Mouse (Mus musculus): ENCODE measurements at regions not wholly inside any gene's neighbourhood (a gene's known extent, or its start where the extent isn't known, plus 50 kb on each side); places are given as distances from the start of the nearest gene placed in this dataset.
A peak's percentile ranks its signal among the peaks of the same experiment; 100 is the strongest.

- no peak for ATAC-seq (ENCODE audit: low FRiP score, low TSS enrichment)
- H3K9ac ChIP-seq (replicated peaks; ENCODE audit: low read length) = no peak overlapping the region
- no peak overlapping the region for H3K4me3 ChIP-seq (ENCODE audit: low read length)
- H3K27me3 ChIP-seq (ENCODE audit: insufficient read depth, low read length) = no peaks in the 10 kb centered on the region
- WGBS = 54% methylated on average over 4 of the region's 4 CpGs
- H3K27ac ChIP-seq (ENCODE audit: low read length) = no peak overlapping the region
- H3K9me3 ChIP-seq (ENCODE audit: low read length) = no peaks in the 10 kb centered on the region; the same call in 1 of the 2 replicates
- H3K36me3 ChIP-seq (ENCODE audit: insufficient read depth, low read length) = no peaks in the 10 kb centered on the region
- no peak overlapping the region for H3K4me2 ChIP-seq (replicated peaks; ENCODE audit: low read depth, low read length)
- no peaks in the 10 kb centered on the region for H3K4me1 ChIP-seq (ENCODE audit: insufficient read depth, low read length)
Observed at GRCm38 (mm10) chr10:109383758-109384157, 373.0 kb upstream of the Syt1 start.

DNA sequence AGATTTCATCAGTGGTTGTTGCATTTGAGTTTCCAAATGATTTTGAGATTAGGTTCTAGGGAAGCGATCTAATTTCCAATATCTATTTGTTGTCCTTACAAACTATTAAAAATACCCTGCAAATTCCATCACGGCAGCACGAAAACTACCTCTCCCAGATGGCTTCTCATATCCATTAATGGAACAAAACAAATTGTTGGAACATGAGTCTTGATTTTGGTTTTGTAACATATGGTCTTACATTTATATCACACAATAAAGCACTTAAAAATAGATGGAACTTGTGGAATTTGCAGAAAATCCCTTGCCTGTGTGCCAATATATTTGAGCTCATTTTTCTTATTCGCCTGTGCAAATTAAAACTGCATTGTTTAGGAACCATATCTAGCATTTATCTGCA lies 368.1 kb upstream of the Syt1 start:
- 91% methylated on average over 4 of the region's 4 CpGs for WGBS
- no peak for ATAC-seq (ENCODE audit: low FRiP score, low TSS enrichment)
- no peak overlapping the region for H3K4me2 ChIP-seq (replicated peaks; ENCODE audit: low read depth, low read length)

DNA sequence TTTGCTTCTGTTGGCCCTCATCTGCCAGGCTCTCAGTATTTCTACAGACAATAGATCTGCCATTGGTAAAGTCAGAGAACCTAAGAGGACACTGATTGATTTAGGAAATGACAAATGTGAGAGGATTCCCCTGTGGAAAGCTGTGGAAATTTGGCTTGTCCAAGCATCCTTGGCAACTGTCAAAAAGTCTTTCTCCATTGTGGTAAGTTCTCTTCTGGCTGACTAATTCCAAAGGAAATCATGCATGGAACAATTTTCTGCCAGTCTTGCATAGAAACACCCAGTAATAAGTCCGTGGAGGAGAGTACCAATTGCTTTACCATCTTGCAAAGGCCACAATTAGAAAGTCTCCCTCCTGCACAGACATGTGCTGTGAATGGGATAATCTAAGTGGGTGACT lies 349.4 kb upstream of the Syt1 start:
- H3K4me1 ChIP-seq (ENCODE audit: insufficient read depth, low read length) = no peaks in the 10 kb centered on the region
- no peak overlapping the region for H3K4me2 ChIP-seq (replicated peaks; ENCODE audit: low read depth, low read length)
- H3K9me3 ChIP-seq (ENCODE audit: low read length) = no peaks in the 10 kb centered on the region
- H3K27me3 ChIP-seq (ENCODE audit: insufficient read depth, low read length) = no peaks in the 10 kb centered on the region
- no peak overlapping the region for H3K4me3 ChIP-seq (ENCODE audit: low read length)
- no peak overlapping the region for H3K9ac ChIP-seq (replicated peaks; ENCODE audit: low read length)
- no peak for ATAC-seq (ENCODE audit: low FRiP score, low TSS enrichment)
- H3K27ac ChIP-seq (ENCODE audit: low read length) = no peak overlapping the region
- H3K36me3 ChIP-seq (ENCODE audit: insufficient read depth, low read length) = no peaks in the 10 kb centered on the region
- 69% methylated on average over 1 of the region's 1 CpGs for WGBS

More for the DNA sequence above, 368.1 kb upstream of the Syt1 start:
- H3K4me1 ChIP-seq (ENCODE audit: insufficient read depth, low read length) = no peaks in the 10 kb centered on the region
- no peaks in the 10 kb centered on the region for H3K9me3 ChIP-seq (ENCODE audit: low read length)
- no peak overlapping the region for H3K27ac ChIP-seq (ENCODE audit: low read length)
- no peak overlapping the region for H3K4me3 ChIP-seq (ENCODE audit: low read length)
- no peak overlapping the region for H3K9ac ChIP-seq (replicated peaks; ENCODE audit: low read length)
- no peaks in the 10 kb centered on the region for H3K27me3 ChIP-seq (ENCODE audit: insufficient read depth, low read length)
- H3K36me3 ChIP-seq (ENCODE audit: insufficient read depth, low read length) = no peaks in the 10 kb centered on the region

- Histone ChIP-seq H3K27me3 (ENCODE audit: insufficient read depth, low read length) (no peaks in the 10 kb centered on the region), H3K27ac (ENCODE audit: low read length) (no peak overlapping the region), H3K4me3 (ENCODE audit: low read length) (no peak overlapping the region), H3K9ac (replicated peaks; ENCODE audit: low read length) (no peak overlapping the region), H3K4me2 (replicated peaks; ENCODE audit: low read depth, low read length) (no peak overlapping the region), H3K36me3 (ENCODE audit: insufficient read depth, low read length) (no peaks in the 10 kb centered on the region), H3K4me1 (ENCODE audit: insufficient read depth, low read length) (no peaks in the 10 kb centered on the region), H3K9me3 (ENCODE audit: low read length) (no peaks in the 10 kb centered on the region)
- no peak for ATAC-seq (ENCODE audit: low FRiP score, low TSS enrichment)
- WGBS = 75% methylated on average over 6 of the region's 6 CpGs
Observed at GRCm38 (mm10) chr10:109358812-109359211, 348.0 kb upstream of the Syt1 start.

- WGBS = 77% methylated on average over 7 of the region's 7 CpGs
- Histone ChIP-seq H3K27ac (ENCODE audit: low read length) (no peak overlapping the region), H3K4me2 (replicated peaks; ENCODE audit: low read depth, low read length) (no peak overlapping the region), H3K4me3 (ENCODE audit: low read length) (no peak overlapping the region), H3K9ac (replicated peaks; ENCODE audit: low read length) (no peak overlapping the region), H3K4me1 (ENCODE audit: insufficient read depth, low read length) (no peaks in the 10 kb centered on the region), H3K9me3 (ENCODE audit: low read length) (no peaks in the 10 kb centered on the region), H3K27me3 (ENCODE audit: insufficient read depth, low read length) (no peaks in the 10 kb centered on the region), H3K36me3 (ENCODE audit: insufficient read depth, low read length) (no peaks in the 10 kb centered on the region)
- 0 out of 2 replicates have a peak, but pooled peaks have one; percentile 27 for ATAC-seq (ENCODE audit: low FRiP score, low TSS enrichment)
Observed at GRCm38 (mm10) chr10:109332846-109333386, 322.1 kb upstream of the Syt1 start.

- H3K27me3 ChIP-seq (ENCODE audit: insufficient read depth, low read length) = no peaks in the 10 kb centered on the region
- no peak overlapping the region for H3K4me3 ChIP-seq (ENCODE audit: low read length)
- H3K36me3 ChIP-seq (ENCODE audit: insufficient read depth, low read length) = no peaks in the 10 kb centered on the region
- H3K4me2 ChIP-seq (replicated peaks; ENCODE audit: low read depth, low read length) = no peak overlapping the region
- no peaks in the 10 kb centered on the region for H3K9me3 ChIP-seq (ENCODE audit: low read length)
- WGBS = 40% methylated on average over 6 of the region's 6 CpGs
- H3K9ac ChIP-seq (replicated peaks; ENCODE audit: low read length) = no peak overlapping the region
- H3K27ac ChIP-seq (ENCODE audit: low read length) = no peak overlapping the region
- no peaks in the 10 kb centered on the region for H3K4me1 ChIP-seq (ENCODE audit: insufficient read depth, low read length)
- no peak; the same call in 1 of the 2 replicates for ATAC-seq (ENCODE audit: low FRiP score, low TSS enrichment)
Observed at GRCm38 (mm10) chr10:109309286-109309685, 298.5 kb upstream of the Syt1 start.

DNA sequence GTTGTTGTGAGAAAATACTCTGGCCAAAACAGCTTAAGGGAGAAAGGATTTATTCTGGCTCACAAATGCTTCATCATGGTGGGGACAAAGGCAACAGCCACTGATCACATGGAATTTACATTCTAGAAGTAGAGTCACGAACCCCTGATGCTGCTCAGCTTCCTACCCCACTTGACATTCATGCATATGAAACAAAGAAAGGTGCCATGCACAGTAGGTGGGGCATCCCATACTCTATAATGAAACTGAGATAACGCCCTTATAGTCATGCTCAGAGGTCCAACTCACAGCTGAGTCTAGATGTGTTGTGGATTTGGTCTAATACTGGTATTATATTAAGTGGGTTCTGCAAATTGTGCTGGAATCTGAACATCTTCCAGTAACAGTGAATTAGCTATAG lies 289.4 kb upstream of the Syt1 start:
- H3K4me2 ChIP-seq (replicated peaks; ENCODE audit: low read depth, low read length) = no peak overlapping the region
- H3K4me1 ChIP-seq (ENCODE audit: insufficient read depth, low read length) = 0 out of 2 replicates have a peak, but pooled peaks cover 4% of the 10 kb centered on the region
- H3K9me3 ChIP-seq (ENCODE audit: low read length) = no peaks in the 10 kb centered on the region
- H3K27me3 ChIP-seq (ENCODE audit: insufficient read depth, low read length) = no peaks in the 10 kb centered on the region
- no peak for ATAC-seq (ENCODE audit: low FRiP score, low TSS enrichment)
- H3K9ac ChIP-seq (replicated peaks; ENCODE audit: low read length) = no peak overlapping the region
- WGBS = 78% methylated on average over 2 of the region's 2 CpGs
- H3K4me3 ChIP-seq (ENCODE audit: low read length) = no peak overlapping the region
- H3K36me3 ChIP-seq (ENCODE audit: insufficient read depth, low read length) = no peaks in the 10 kb centered on the region
- H3K27ac ChIP-seq (ENCODE audit: low read length) = no peak overlapping the region

GRCm38 (mm10) chr10:109299785-109300184 lies 289.0 kb upstream of the Syt1 start:
- WGBS = 62% methylated on average over 11 of the region's 11 CpGs
- Histone ChIP-seq H3K27me3 (ENCODE audit: insufficient read depth, low read length) (no peaks in the 10 kb centered on the region), H3K4me2 (replicated peaks; ENCODE audit: low read depth, low read length) (no peak overlapping the region), H3K4me1 (ENCODE audit: insufficient read depth, low read length) (0 out of 2 replicates have a peak, but pooled peaks cover 4% of the 10 kb centered on the region), H3K9me3 (ENCODE audit: low read length) (no peaks in the 10 kb centered on the region), H3K4me3 (ENCODE audit: low read length) (no peak overlapping the region), H3K36me3 (ENCODE audit: insufficient read depth, low read length) (no peaks in the 10 kb centered on the region), H3K9ac (replicated peaks; ENCODE audit: low read length) (no peak overlapping the region), H3K27ac (ENCODE audit: low read length) (no peak overlapping the region)
- ATAC-seq (ENCODE audit: low FRiP score, low TSS enrichment) = no peak

- Histone ChIP-seq H3K4me3 (ENCODE audit: low read length) (no peak overlapping the region), H3K36me3 (ENCODE audit: insufficient read depth, low read length) (no peaks in the 10 kb centered on the region), H3K4me2 (replicated peaks; ENCODE audit: low read depth, low read length) (no peak overlapping the region), H3K9me3 (ENCODE audit: low read length) (no peaks in the 10 kb centered on the region), H3K27me3 (ENCODE audit: insufficient read depth, low read length) (no peaks in the 10 kb centered on the region), H3K27ac (ENCODE audit: low read length) (no peak overlapping the region), H3K4me1 (ENCODE audit: insufficient read depth, low read length) (no peaks in the 10 kb centered on the region), H3K9ac (replicated peaks; ENCODE audit: low read length) (no peak overlapping the region)
- 92% methylated on average over 10 of the region's 10 CpGs for WGBS
- ATAC-seq (ENCODE audit: low FRiP score, low TSS enrichment) = no peak
Observed at GRCm38 (mm10) chr10:109283348-109283747, 272.6 kb upstream of the Syt1 start.

DNA sequence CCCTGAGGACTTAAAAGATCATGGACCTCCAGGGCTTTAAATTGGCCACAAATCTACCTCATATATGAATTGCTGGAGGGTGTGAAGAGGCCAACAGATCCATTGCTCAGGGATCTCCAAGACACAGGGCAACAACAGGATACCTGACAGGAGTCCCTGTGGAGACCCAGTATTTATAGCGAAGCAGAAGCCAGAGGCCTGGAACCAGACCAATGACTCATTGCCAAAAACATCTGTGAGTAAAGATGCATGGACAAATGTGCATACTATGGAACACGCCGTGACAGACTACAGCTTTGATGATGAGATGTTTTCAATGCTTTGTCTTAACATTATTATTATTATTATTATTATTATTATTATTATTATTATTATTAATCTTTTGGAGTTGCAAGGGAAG lies 239.0 kb upstream of the Syt1 start:
- H3K9ac ChIP-seq (replicated peaks; ENCODE audit: low read length) = no peak overlapping the region
- no peak for ATAC-seq (ENCODE audit: low FRiP score, low TSS enrichment)
- H3K4me2 ChIP-seq (replicated peaks; ENCODE audit: low read depth, low read length) = no peak overlapping the region
- no peak overlapping the region for H3K27ac ChIP-seq (ENCODE audit: low read length)
- H3K4me3 ChIP-seq (ENCODE audit: low read length) = no peak overlapping the region
- 74% methylated on average over 3 of the region's 3 CpGs for WGBS
- H3K36me3 ChIP-seq (ENCODE audit: insufficient read depth, low read length) = no peaks in the 10 kb centered on the region
- H3K4me1 ChIP-seq (ENCODE audit: insufficient read depth, low read length) = no peaks in the 10 kb centered on the region
- no peaks in the 10 kb centered on the region for H3K9me3 ChIP-seq (ENCODE audit: low read length)
- no peaks in the 10 kb centered on the region for H3K27me3 ChIP-seq (ENCODE audit: insufficient read depth, low read length)

Measured in kidney, embryonic 16.5 days (tissue).